Mouse (Mus musculus): ENCODE measurements around the gene Tulp4.
"Not testable (repeated sequence)": the region's sequence is repeated elsewhere in the genome, so short reads cannot be mapped to it uniquely, and the experiment has no call there.

The Tulp4 gene

GRCm38 (mm10) chr17:6279205-6279604 lies 173.0 kb downstream of the Tulp4 start:
- DNase-seq (ENCODE audit: low read depth, low spot score) = not testable (repeated sequence)

GRCm38 (mm10) chr17:6279772-6280171 lies 173.5 kb downstream of the Tulp4 start:
- not testable (repeated sequence) for DNase-seq (ENCODE audit: low read depth, low spot score)

GRCm38 (mm10) chr17:6280513-6280912 lies 174.3 kb downstream of the Tulp4 start:
- not testable (repeated sequence) for DNase-seq (ENCODE audit: low read depth, low spot score)

GRCm38 (mm10) chr17:6283137-6283536 lies 176.9 kb downstream of the Tulp4 start:
- DNase-seq (ENCODE audit: low read depth, low spot score) = not testable (repeated sequence)

- not testable (repeated sequence) for DNase-seq (ENCODE audit: low read depth, low spot score)
Measured at GRCm38 (mm10) chr17:6286169-6286568, 179.9 kb downstream of the Tulp4 start.

- not testable (repeated sequence) for DNase-seq (ENCODE audit: low read depth, low spot score)
Measured at GRCm38 (mm10) chr17:6289045-6289444, 182.8 kb downstream of the Tulp4 start.

GRCm38 (mm10) chr17:6293882-6294281 lies 187.6 kb downstream of the Tulp4 start:
- DNase-seq (ENCODE audit: low read depth, low spot score) = not testable (repeated sequence)

- not testable (repeated sequence) for DNase-seq (ENCODE audit: low read depth, low spot score)
Measured at GRCm38 (mm10) chr17:6297060-6297795, 191.0 kb downstream of the Tulp4 start.

GRCm38 (mm10) chr17:6300190-6300863 lies 194.1 kb downstream of the Tulp4 start:
- not testable (repeated sequence) for DNase-seq (ENCODE audit: low read depth, low spot score)

Data from skeletal muscle tissue, adult 2 months (tissue).